Mouse (Mus musculus): ENCODE results near the gene Anln. TPM values are rescaled to one million over a fixed set of nuclear protein-coding genes. Genes with fewer than 3 reads are reported as not detected.
"Not testable (repeated sequence)": the region's sequence is repeated elsewhere in the genome, so short reads cannot be mapped to it uniquely, and the experiment has no call there.

Anln gene
- polyA plus RNA-seq, 1 experiment from 2014 or later = 87.6 TPM

DNA sequence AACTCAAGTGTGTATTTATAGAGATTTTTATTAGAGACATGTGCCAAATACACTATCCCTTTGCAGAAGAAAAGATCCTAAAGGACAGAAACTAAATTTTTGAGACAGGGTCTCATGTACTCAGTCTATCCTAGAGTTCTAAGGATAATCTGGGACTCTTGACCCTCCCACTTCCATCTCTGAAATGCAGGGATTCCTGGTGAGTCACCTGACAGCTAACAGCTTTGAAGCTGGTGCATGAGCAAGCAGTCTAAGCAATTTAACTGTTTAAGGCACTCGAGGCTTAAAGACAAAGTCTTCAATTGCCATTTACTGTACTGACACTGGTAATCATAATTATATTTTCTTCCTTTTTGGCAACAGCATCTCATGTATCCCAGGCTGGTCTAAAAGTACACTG lies 33.6 kb upstream of the Anln start:
- ChIA-PET CTCF (interaction anchor here (1.1 kb wide), 1 partner anchor 11 kb away, joined by 4 read pairs; the partner anchor contains the start of gene 9530077C05Rik), POLR2A (interaction anchor here (1.3 kb wide), 1 partner anchor 11 kb away, joined by 3 read pairs; the partner anchor contains the start of gene 9530077C05Rik)
- TF ChIP-seq CTCF (IDR thresholded peaks at IDR 0.05) = no peak
- H3K27me3 ChIP-seq = no peaks in the 10 kb centered on the region
- DNase-seq (ENCODE audit: low read depth, low spot score) = no peak
- in situ Hi-C loops (cut with MboI; ENCODE audit: low pct_unique_long_range_greater_than_20kb) = no loop called here
- ATAC-seq = no peak

DNA sequence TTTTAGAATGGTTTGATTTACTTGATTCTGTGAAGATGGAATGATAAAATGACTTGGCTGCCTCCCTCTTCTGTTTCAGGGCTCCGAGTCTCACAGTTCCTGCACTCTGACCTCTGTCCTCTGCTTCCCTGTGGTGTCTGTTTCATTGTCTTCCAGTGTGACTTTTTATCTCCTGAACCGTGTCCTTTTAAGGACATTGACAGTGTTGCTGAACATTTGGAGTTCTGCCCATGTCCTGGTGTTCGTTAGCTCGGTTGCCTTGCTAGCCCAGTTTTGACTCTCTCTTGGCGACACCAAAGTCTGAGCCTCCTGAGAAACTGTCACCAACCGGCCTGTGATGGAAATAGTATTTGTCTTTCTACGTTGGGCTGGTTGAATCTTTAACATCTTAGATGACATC lies 31.5 kb upstream of the Anln start:
- in situ Hi-C loops (cut with MboI; ENCODE audit: low pct_unique_long_range_greater_than_20kb) = no loop called here
- no peaks in the 10 kb centered on the region for H3K27me3 ChIP-seq
- no peak for DNase-seq (ENCODE audit: low read depth, low spot score)
- ChIA-PET CTCF (no interaction called here), POLR2A (interaction anchor here (0.6 kb wide), 1 partner anchor 329 kb away, joined by 3 read pairs; no protein-coding TSS in a partner anchor)
- ATAC-seq = no peak
- no peak for TF ChIP-seq CTCF (IDR thresholded peaks at IDR 0.05)

DNA sequence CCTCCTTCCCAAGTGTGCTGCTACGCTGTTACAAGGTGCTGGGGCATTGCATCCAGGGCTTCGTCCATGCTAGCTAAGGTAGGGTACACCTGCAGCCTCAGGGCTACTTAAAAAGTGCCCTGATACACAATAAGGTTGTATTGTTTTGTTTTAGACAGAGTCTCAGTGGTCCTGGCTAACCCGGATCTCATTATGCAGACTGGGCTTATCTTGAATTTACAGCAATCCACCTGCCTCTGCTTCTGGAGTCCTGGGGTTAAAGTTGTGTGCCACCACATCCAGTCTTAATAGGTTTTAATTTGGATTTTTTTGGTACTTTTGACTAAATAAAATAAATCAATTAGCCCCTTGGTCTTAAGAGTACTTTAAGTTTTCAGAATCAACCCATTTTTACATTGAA lies 30.9 kb upstream of the Anln start:
- in situ Hi-C loops (cut with MboI; ENCODE audit: low pct_unique_long_range_greater_than_20kb) = no loop called here
- CTCF ChIA-PET = no interaction called here
- POLR2A ChIA-PET = no interaction called here
- no peak for TF ChIP-seq CTCF (IDR thresholded peaks at IDR 0.05)
- ATAC-seq = no peak
- H3K27me3 ChIP-seq = no peaks in the 10 kb centered on the region
- DNase-seq (ENCODE audit: low read depth, low spot score) = no peak

DNA sequence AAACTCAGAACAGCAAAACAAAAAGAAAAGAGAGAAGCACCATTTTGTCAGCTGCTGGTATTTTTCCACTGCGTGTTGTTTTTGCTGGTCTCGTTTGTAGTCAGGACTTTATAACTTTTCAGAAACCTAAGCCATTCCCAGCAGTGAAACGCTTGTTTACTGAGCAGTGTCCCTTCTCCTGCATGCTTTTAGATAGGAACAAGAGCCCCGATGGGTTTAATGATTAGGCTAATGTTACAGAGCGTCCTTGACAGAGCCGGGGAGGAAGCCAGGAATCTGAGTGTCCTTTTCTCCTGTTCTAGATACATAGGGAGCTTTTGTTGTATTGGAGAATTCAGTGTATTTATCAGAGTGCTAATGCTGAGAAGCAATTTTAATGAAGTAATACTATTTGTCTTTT lies 28.6 kb upstream of the Anln start:
- no peaks in the 10 kb centered on the region for H3K27me3 ChIP-seq
- TF ChIP-seq CTCF (IDR thresholded peaks at IDR 0.05) = no peak
- ATAC-seq = no peak
- in situ Hi-C loops (cut with MboI; ENCODE audit: low pct_unique_long_range_greater_than_20kb) = no loop called here
- CTCF ChIA-PET = interaction anchor here (1.4 kb wide), 1 partner anchor 12 kb away, joined by 3 read pairs; no protein-coding TSS in a partner anchor
- POLR2A ChIA-PET = no interaction called here
- no peak for DNase-seq (ENCODE audit: low read depth, low spot score)

DNA sequence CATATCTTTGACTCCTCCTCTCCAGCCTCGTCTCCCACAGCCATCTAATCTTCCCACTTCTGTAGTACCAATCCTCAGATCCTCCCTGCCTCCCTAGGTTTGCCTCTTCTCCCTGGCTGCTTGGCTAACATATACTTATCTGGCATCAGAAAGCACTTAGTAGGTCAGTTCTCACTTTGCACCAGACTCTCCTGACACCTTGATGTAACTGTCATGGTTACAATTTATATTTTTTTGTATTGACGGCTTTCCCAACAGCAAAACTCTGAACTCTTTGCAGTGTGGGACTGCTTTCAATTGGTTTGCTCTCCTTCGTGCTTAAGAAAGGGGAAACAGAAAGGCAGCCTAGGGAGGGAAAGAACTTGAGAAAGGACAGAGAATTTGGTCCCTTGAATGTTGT lies 27.2 kb upstream of the Anln start:
- in situ Hi-C loops (cut with MboI; ENCODE audit: low pct_unique_long_range_greater_than_20kb) = no loop called here
- ATAC-seq = no peak
- ChIA-PET CTCF (no interaction called here), POLR2A (no interaction called here)
- no peaks in the 10 kb centered on the region for H3K27me3 ChIP-seq
- TF ChIP-seq CTCF (IDR thresholded peaks at IDR 0.05) = no peak
- no peak for DNase-seq (ENCODE audit: low read depth, low spot score)

DNA sequence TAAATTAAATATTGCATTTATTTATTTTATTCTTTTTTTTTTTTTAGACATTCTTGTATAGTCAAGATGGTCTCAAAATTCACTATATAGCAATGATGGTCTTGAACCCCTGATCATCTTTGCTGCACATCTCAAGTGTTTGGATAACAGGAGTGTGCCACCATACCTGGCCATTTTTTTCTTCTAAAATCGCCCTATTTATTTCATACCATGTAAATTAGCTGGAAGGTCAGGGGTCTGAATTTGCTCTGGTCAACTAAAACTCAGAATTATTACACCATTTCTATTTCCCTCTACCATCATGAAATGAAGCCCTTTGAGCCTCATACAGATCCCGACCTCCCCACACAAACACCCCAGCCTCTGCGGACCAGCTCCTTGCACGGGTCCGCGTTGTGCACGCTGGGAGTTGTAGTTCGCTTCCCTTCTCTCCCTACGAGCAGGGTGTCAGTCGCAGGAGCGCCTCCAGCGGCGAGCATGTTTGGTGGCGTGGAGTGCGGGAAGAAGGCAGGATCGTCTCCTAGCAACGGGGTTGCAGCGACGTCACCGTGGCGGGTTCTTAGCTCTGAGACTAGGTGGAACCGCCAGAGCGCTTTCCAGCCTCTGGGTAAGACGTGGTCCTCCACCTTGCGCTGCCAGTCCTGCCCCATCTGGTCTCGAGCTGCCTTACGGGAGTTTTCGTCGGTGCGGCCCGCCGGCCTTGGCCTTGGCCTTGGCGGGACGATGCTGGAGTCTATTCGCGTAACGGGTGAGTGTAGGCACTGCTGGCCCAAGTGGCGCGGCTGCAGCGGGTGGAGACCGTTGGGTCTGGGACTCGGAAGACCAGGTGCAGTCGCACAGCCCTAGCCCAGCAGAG lies 22.2 kb upstream of the Anln start, which contains the start of gene 9530077C05Rik:
Gene 9530077C05Rik, plus strand, starts transcription at position 512 of the 856 bp plus-strand sequence.
- ATAC-seq (peak; percentile 99), DNase-seq (ENCODE audit: low read depth, low spot score) (peak; percentile 73)
- in situ Hi-C loops (cut with MboI; ENCODE audit: low pct_unique_long_range_greater_than_20kb) = loop anchor here (5.0 kb wide), 1 partner anchor 184 kb away; the partner anchor contains the start of gene Zfp809
- POLR2A ChIA-PET = interaction anchor here (0.6 to 1.8 kb wide), 4 partner anchors 12 to 353 kb away, joined by 3 to 6 read pairs (median 3); no protein-coding TSS in a partner anchor
- TF ChIP-seq CTCF (IDR thresholded peaks at IDR 0.05) = peak; percentile 98
- H3K27me3 ChIP-seq = no peaks in the 10 kb centered on the region
- CTCF ChIA-PET = interaction anchor here (0.6 to 3.3 kb wide), 14 partner anchors 11 to 268 kb away, joined by 3 to 20 read pairs (median 4); no protein-coding TSS in a partner anchor

DNA sequence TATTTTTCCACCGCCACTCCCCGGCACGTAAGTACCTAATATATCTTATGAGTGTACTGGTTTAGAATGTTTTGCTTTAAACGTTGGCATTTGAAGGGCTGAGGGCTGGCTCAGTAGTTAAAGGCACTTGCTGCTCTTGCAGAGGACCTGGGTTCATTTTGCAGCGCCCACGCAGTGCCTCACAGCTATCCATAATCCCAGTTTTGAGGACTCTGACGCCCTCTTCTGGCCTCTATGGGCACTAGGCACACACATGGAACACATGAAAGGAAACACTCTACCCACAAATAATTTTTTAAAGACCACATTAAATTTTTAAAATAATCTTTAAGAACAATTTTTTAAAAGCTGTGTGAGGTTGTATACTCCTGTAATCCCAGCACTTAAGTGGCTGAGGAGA lies 20.5 kb upstream of the Anln start:
- ATAC-seq (no peak), DNase-seq (ENCODE audit: low read depth, low spot score) (no peak)
- in situ Hi-C loops (cut with MboI; ENCODE audit: low pct_unique_long_range_greater_than_20kb) = loop anchor here (10.0 kb wide), 1 partner anchor 345 kb away; no protein-coding TSS in a partner anchor
- no peak for TF ChIP-seq CTCF (IDR thresholded peaks at IDR 0.05)
- POLR2A ChIA-PET = interaction anchor here (1.8 kb wide), 1 partner anchor 16 kb away, joined by 6 read pairs; no protein-coding TSS in a partner anchor
- H3K27me3 ChIP-seq = no peaks in the 10 kb centered on the region
- CTCF ChIA-PET = interaction anchor here (0.9 to 2.6 kb wide), 3 partner anchors 11 to 291 kb away, joined by 3 to 9 read pairs (median 4); no protein-coding TSS in a partner anchor

DNA sequence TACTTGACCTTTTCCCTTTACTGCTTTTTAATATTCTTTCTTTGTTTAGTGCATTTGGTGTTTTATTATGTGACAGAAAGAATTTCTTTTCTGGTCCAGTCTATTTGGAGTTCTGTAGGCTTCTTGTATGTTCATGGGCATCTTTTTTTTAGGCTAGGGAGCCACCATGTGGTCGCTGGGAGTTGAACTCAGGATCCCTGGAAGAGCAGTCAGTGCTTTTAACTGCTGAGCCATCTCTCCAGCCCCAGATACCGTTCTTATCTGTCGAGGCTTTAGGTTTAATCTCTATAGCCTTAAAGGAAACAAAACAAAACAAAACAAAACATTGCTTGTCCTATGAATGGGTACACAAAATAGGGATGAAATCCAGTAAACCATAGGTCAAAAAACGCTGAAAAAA lies 19.4 kb upstream of the Anln start:
- H3K27me3 ChIP-seq; ATAC-seq; DNase-seq (ENCODE audit: low read depth, low spot score): not testable (repeated sequence)
- peak; percentile 71 for TF ChIP-seq CTCF (IDR thresholded peaks at IDR 0.05)
- ChIA-PET POLR2A (interaction anchor here (1.0 kb wide), 1 partner anchor 183 kb away, joined by 8 read pairs; the partner anchor contains the start of gene Zfp809), CTCF (interaction anchor here (0.9 to 1.7 kb wide), 4 partner anchors 10 to 266 kb away, joined by 3 to 6 read pairs (median 4); no protein-coding TSS in a partner anchor)
- in situ Hi-C loops (cut with MboI; ENCODE audit: low pct_unique_long_range_greater_than_20kb) = loop anchor here (10.0 kb wide), 1 partner anchor 344 kb away; no protein-coding TSS in a partner anchor

DNA sequence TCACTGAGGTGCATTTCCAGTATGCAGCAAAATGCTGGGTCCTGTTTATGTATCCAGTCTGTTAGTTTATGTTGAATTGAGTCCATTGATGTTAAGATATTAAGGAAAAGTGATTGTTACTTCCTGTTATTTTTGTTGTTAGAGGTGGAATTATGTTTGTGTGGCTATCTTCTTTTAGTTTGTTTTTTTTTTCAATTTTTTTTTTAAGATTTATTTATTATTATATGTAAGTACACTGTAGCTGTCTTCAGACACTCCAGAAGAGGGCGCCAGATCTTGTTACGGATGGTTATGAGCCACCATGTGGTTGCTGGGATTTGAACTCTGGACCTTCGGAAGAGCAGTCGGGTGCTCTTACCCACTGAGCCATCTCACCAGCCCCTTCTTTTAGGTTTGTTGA lies 18.6 kb upstream of the Anln start:
- DNase-seq (ENCODE audit: low read depth, low spot score); POLR2A ChIA-PET; H3K27me3 ChIP-seq; ATAC-seq: not testable (repeated sequence)
- in situ Hi-C loops (cut with MboI; ENCODE audit: low pct_unique_long_range_greater_than_20kb) = loop anchor here (10.0 kb wide), 1 partner anchor 343 kb away; no protein-coding TSS in a partner anchor
- peak; percentile 35 for TF ChIP-seq CTCF (IDR thresholded peaks at IDR 0.05)
- CTCF ChIA-PET = interaction anchor here (1.3 to 1.7 kb wide), 2 partner anchors 9 to 252 kb away, joined by 5 to 6 read pairs; no protein-coding TSS in a partner anchor

DNA sequence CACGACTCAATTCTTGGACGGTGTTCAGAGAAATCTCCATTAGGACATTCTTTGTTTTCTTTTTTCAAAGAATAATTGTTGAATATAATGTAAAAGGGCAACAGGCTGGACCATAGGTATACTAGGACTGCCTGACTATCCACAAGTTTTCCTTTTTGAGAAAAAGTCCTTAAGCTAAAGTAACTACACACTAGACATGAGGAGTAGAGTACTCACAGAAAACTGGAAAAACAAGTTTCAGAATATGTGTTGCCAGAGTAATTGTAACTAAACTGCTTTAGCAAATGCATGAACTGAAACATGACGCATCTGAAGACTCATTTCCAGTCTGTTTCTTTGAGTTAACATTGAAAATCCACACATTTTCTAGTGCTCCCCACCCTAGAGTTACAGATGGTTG lies 16.4 kb upstream of the Anln start:
- no peak for ATAC-seq
- CTCF ChIA-PET = no interaction called here
- POLR2A ChIA-PET = no interaction called here
- no peak for DNase-seq (ENCODE audit: low read depth, low spot score)
- no peaks in the 10 kb centered on the region for H3K27me3 ChIP-seq
- in situ Hi-C loops (cut with MboI; ENCODE audit: low pct_unique_long_range_greater_than_20kb) = loop anchor here (10.0 kb wide), 1 partner anchor 341 kb away; no protein-coding TSS in a partner anchor
- TF ChIP-seq CTCF (IDR thresholded peaks at IDR 0.05) = no peak

DNA sequence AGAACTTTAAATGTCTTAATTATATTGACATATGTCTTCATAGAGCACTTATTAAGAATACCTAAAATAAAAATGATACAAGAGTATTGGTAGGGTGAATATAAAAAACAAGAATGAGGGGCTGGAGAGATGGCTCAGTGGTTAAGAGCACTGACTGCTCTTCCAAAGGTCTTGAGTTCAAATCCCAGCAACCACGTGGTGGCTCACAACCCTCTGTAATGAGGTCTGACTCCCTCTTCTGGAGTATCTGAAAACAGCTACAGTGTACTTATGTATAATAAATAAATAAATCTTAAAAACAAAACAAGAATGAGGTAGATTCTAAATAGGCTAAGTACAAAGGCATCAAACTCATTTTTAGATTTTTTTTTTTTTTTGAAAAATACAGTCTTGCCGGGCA lies 14.5 kb upstream of the Anln start:
- in situ Hi-C loops (cut with MboI; ENCODE audit: low pct_unique_long_range_greater_than_20kb) = loop anchor here (10.0 kb wide), 1 partner anchor 339 kb away; no protein-coding TSS in a partner anchor
- ATAC-seq; H3K27me3 ChIP-seq; CTCF ChIA-PET; DNase-seq (ENCODE audit: low read depth, low spot score); POLR2A ChIA-PET: not testable (repeated sequence)
